Mouse (Mus musculus) midbrain, embryonic 16.5 days (tissue): ENCODE measurements around the gene Mark1. TPM values are rescaled to one million over a fixed set of nuclear protein-coding genes. Genes with fewer than 3 reads are reported as not detected.

Experiments used
- ATAC-seq: fragments of 200-750 bp; cut with Nextera tagmentation; 2 replicates; pipeline ENCODE4 v1.8.0; 2017; ENCODE audit warnings: moderate TSS enrichment
- H3K27ac ChIP-seq: fragments of 300-500 bp; sonication (generic); 2 replicates; pipeline ENCODE4 v1.5.1; 2014; ENCODE audit warnings: mild to moderate bottlenecking, low read length, mixed read lengths
- H3K27me3 ChIP-seq: fragments of 300-500 bp; sonication (generic); 2 replicates; pipeline ENCODE4 v1.6.1; 2014; ENCODE audit warnings: low read depth, low read length, mixed read lengths; ENCODE audit not compliant: control insufficient read depth, insufficient read depth
- H3K36me3 ChIP-seq: fragments of 300-500 bp; sonication (generic); 2 replicates; pipeline ENCODE4 v1.6.1; 2014; ENCODE audit warnings: mild to moderate bottlenecking, low read length, moderate library complexity, mixed read lengths; ENCODE audit not compliant: control insufficient read depth, insufficient read depth
- H3K4me1 ChIP-seq: fragments of 300-500 bp; sonication (generic); 2 replicates; pipeline ENCODE4 v1.6.1; 2014; ENCODE audit warnings: mild to moderate bottlenecking, low read length, mixed read lengths; ENCODE audit not compliant: control insufficient read depth, insufficient read depth
- H3K4me2 ChIP-seq: fragments of 300-500 bp; sonication (generic); 2 replicates; pipeline ENCODE4 v1.6.1; 2014; ENCODE audit warnings: mild to moderate bottlenecking, low read length, mixed read lengths
- H3K4me3 ChIP-seq: fragments of 300-500 bp; sonication (generic); 2 replicates; pipeline ENCODE4 v1.5.1; 2014; ENCODE audit warnings: low read depth, mild to moderate bottlenecking, low read length, moderate library complexity, mixed read lengths
- H3K9ac ChIP-seq: fragments of 300-500 bp; sonication (generic); 2 replicates; pipeline ENCODE4 v1.6.1; 2014; ENCODE audit warnings: low read depth, low read length, mixed read lengths
- H3K9me3 ChIP-seq: fragments of 300-500 bp; sonication (generic); replicated peaks from 2 replicates; pipeline ENCODE4 v1.6.1; 2014; ENCODE audit warnings: mild to moderate bottlenecking, low read length, mixed read lengths; ENCODE audit not compliant: control insufficient read depth, poor library complexity, severe bottlenecking
- WGBS: fragments of 180-500 bp; shearing (Covaris S2); extraction: QIAGEN DNeasy Blood & Tissue Kit; methylation state at CpG from one replicate; pipeline ENCODE4 v1.1.7; 2014; 5-methylcytosine and 5-hydroxymethylcytosine counted together
- polyA plus RNA-seq: library from polyadenylated mRNA; unstranded; fragments of >200 nt; fragmentation: Nextera tagmentation; extraction: Ambion mirVana; gene quantifications from 2 replicates; pipeline ENCODE4 v1.2.1, GENCODE M21; 2015

The Mark1 gene
- polyA plus RNA-seq, 1 experiment from 2014 or later: 14.5 TPM

GRCm38 (mm10) chr1:184912336-184912735 lies 87.0 kb downstream of the Mark1 start:
- Histone ChIP-seq H3K27ac (no peak overlapping the region), H3K9ac (no peak overlapping the region), H3K27me3 (no peaks in the 10 kb centered on the region), H3K4me3 (no peak overlapping the region), H3K4me1 (no peaks in the 10 kb centered on the region), H3K9me3 (no peaks in the 10 kb centered on the region), H3K4me2 (no peak overlapping the region), H3K36me3 (peaks cover 46% of the 10 kb centered on the region)
- no peak for ATAC-seq
- WGBS: 90% methylated on average over 18 of the region's 18 CpGs

GRCm38 (mm10) chr1:184911861-184912260 lies 87.5 kb downstream of the Mark1 start:
- H3K9ac ChIP-seq: no peak overlapping the region
- H3K4me1 ChIP-seq: 0 out of 2 replicates have a peak, but pooled peaks cover under 1% of the 10 kb centered on the region
- H3K27me3 ChIP-seq: no peaks in the 10 kb centered on the region
- H3K9me3 ChIP-seq: no peaks in the 10 kb centered on the region
- no peak overlapping the region for H3K4me2 ChIP-seq
- no peak for ATAC-seq
- H3K36me3 ChIP-seq: peaks cover 48% of the 10 kb centered on the region
- H3K27ac ChIP-seq: no peak overlapping the region
- WGBS: 75% methylated on average over 6 of the region's 6 CpGs
- H3K4me3 ChIP-seq: no peak overlapping the region

- no peak for ATAC-seq
- Histone ChIP-seq H3K9me3 (no peaks in the 10 kb centered on the region), H3K4me1 (peaks cover 12% of the 10 kb centered on the region), H3K4me3 (no peak overlapping the region), H3K27ac (no peak overlapping the region), H3K9ac (no peak overlapping the region), H3K36me3 (peaks cover 40% of the 10 kb centered on the region), H3K4me2 (no peak overlapping the region), H3K27me3 (no peaks in the 10 kb centered on the region)
- 66% methylated on average over 9 of the region's 9 CpGs for WGBS
Observed at GRCm38 (mm10) chr1:184908558-184908957, 90.8 kb downstream of the Mark1 start.

- Histone ChIP-seq H3K4me2 (no peak overlapping the region), H3K9ac (no peak overlapping the region), H3K27ac (peak overlapping the region; percentile 29), H3K36me3 (peaks cover 37% of the 10 kb centered on the region), H3K27me3 (no peaks in the 10 kb centered on the region), H3K4me1 (peaks cover 12% of the 10 kb centered on the region), H3K9me3 (no peaks in the 10 kb centered on the region), H3K4me3 (no peak overlapping the region)
- 53% methylated on average over 12 of the region's 12 CpGs for WGBS
- ATAC-seq: peak; percentile 73
Observed at GRCm38 (mm10) chr1:184905904-184906745, 93.2 kb downstream of the Mark1 start.

- Histone ChIP-seq H3K27ac (no peak overlapping the region), H3K36me3 (peaks cover 37% of the 10 kb centered on the region), H3K27me3 (no peaks in the 10 kb centered on the region), H3K4me3 (no peak overlapping the region), H3K4me2 (no peak overlapping the region), H3K9me3 (no peaks in the 10 kb centered on the region), H3K4me1 (peaks cover 12% of the 10 kb centered on the region), H3K9ac (no peak overlapping the region)
- peak; percentile 63 for ATAC-seq
- WGBS: 56% methylated on average over 19 of the region's 19 CpGs
Observed at GRCm38 (mm10) chr1:184905371-184905770, 94.0 kb downstream of the Mark1 start.

GRCm38 (mm10) chr1:184903697-184904096 lies 95.7 kb downstream of the Mark1 start:
- Histone ChIP-seq H3K4me3 (no peak overlapping the region), H3K9me3 (no peaks in the 10 kb centered on the region), H3K4me2 (no peak overlapping the region), H3K36me3 (peaks cover 40% of the 10 kb centered on the region), H3K27ac (no peak overlapping the region), H3K27me3 (no peaks in the 10 kb centered on the region), H3K4me1 (peaks cover 12% of the 10 kb centered on the region), H3K9ac (no peak overlapping the region)
- ATAC-seq: no peak
- WGBS: 54% methylated on average over 7 of the region's 7 CpGs

- Histone ChIP-seq H3K27ac (no peak overlapping the region), H3K36me3 (peaks cover 36% of the 10 kb centered on the region), H3K4me3 (no peak overlapping the region), H3K4me1 (peaks cover 12% of the 10 kb centered on the region), H3K4me2 (no peak overlapping the region), H3K9ac (no peak overlapping the region), H3K9me3 (no peaks in the 10 kb centered on the region), H3K27me3 (no peaks in the 10 kb centered on the region)
- no peak for ATAC-seq
- 58% methylated on average over 7 of the region's 7 CpGs for WGBS
Observed at GRCm38 (mm10) chr1:184902886-184903285, 96.5 kb downstream of the Mark1 start.

GRCm38 (mm10) chr1:184897350-184897749 lies 102.0 kb downstream of the Mark1 start:
- no peak overlapping the region for H3K27ac ChIP-seq
- H3K4me1 ChIP-seq: no peaks in the 10 kb centered on the region
- H3K9me3 ChIP-seq: no peaks in the 10 kb centered on the region
- H3K36me3 ChIP-seq: peaks cover 20% of the 10 kb centered on the region
- ATAC-seq: no peak
- WGBS: 78% methylated on average over 16 of the region's 16 CpGs
- H3K4me2 ChIP-seq: no peak overlapping the region
- no peak overlapping the region for H3K4me3 ChIP-seq
- H3K9ac ChIP-seq: no peak overlapping the region
- H3K27me3 ChIP-seq: no peaks in the 10 kb centered on the region

- 81% methylated on average over 3 of the region's 3 CpGs for WGBS
- H3K9me3 ChIP-seq: no peaks in the 10 kb centered on the region
- H3K4me3 ChIP-seq: no peak overlapping the region
- H3K9ac ChIP-seq: no peak overlapping the region
- H3K4me2 ChIP-seq: no peak overlapping the region
- no peak overlapping the region for H3K27ac ChIP-seq
- H3K4me1 ChIP-seq: no peaks in the 10 kb centered on the region
- H3K27me3 ChIP-seq: no peaks in the 10 kb centered on the region
- no peak for ATAC-seq
- no peaks in the 10 kb centered on the region for H3K36me3 ChIP-seq
Observed at GRCm38 (mm10) chr1:184891998-184892397, 107.4 kb downstream of the Mark1 start.
